19 mouse cellular contexts compared by ENCODE assay signal in genomic region chr4:135847581-135847980, GRCm38 (mm10). TPM values are rescaled to one million over a fixed set of nuclear protein-coding genes. Genes with fewer than 3 reads are reported as not detected.
DNase-seq lines count a peak whose midpoint lies in the region; ATAC-seq and TF ChIP-seq lines count a peak whose summit lies in the region.
"Had no signal": no experiment of that assay in that cellular context is flagged by ENCODE, and none has a peak within 500 bp of the region (broad histone marks: within the 10 kb centered on the region; RNA-seq: fewer than 3 reads in every experiment).

No protein-coding gene starts in this region.

- H3K4me2 ChIP-seq in stomach, embryonic 16.5 days (ENCODE audit: low read depth, low read length) = no peak overlapping the region
- H3K4me2 ChIP-seq in stomach, postnatal 0 days (replicated peaks; ENCODE audit: low read depth) = no peak overlapping the region
- no peak overlapping the region for H3K4me2 ChIP-seq in heart, embryonic 14.5 days (ENCODE audit: low read length)
- H3K4me2 ChIP-seq in forebrain, embryonic 16.5 days (ENCODE audit: low read length) = no peak overlapping the region
- H3K4me2 ChIP-seq: liver, embryonic 11.5 days; lung, embryonic 14.5 days had no signal

- no peak overlapping the region for H3K27ac ChIP-seq in stomach, embryonic 16.5 days (ENCODE audit: low read length)
- no peak overlapping the region for H3K27ac ChIP-seq in stomach, postnatal 0 days (replicated peaks)
- H3K27ac ChIP-seq in heart, embryonic 14.5 days (replicated peaks in 1 of 2; ENCODE audit: control insufficient read depth in 1 of 2, insufficient read depth in 1 of 2, low read depth in 2 of 2, low read length in 2 of 2) = 0 out of 4 replicates have a peak overlapping the region, but pooled peaks of 1 of the 2 experiments have one; percentile 14
- no peak overlapping the region for H3K27ac ChIP-seq in forebrain, embryonic 16.5 days (ENCODE audit: low read length)
- H3K27ac ChIP-seq: hindbrain, postnatal 0 days; kidney, postnatal 0 days had no signal

- H3K4me3 ChIP-seq in stomach, embryonic 16.5 days (replicated peaks; ENCODE audit: low read length) = no peak overlapping the region
- H3K4me3 ChIP-seq in stomach, postnatal 0 days (ENCODE audit: low read depth, low read length) = no peak overlapping the region
- H3K4me3 ChIP-seq in heart, embryonic 14.5 days (ENCODE audit: control insufficient read depth in 1 of 2, insufficient read depth in 1 of 2, low read depth in 1 of 2, low read length in 2 of 2) = no peak overlapping the region
- H3K4me3 ChIP-seq in forebrain, embryonic 16.5 days (replicated peaks; ENCODE audit: low read length) = no peak overlapping the region
- H3K4me3 ChIP-seq: erythroblast, embryonic 14.5 days had no signal

- ATAC-seq in stomach, embryonic 16.5 days (ENCODE audit: insufficient read depth, low FRiP score) = no peak
- ATAC-seq in stomach, postnatal 0 days (ENCODE audit: low FRiP score, low TSS enrichment) = no peak
- no peak for ATAC-seq in heart, embryonic 14.5 days (ENCODE audit: insufficient number of reproducible peaks, insufficient read depth, low FRiP score, low read depth)
- no peak for ATAC-seq in forebrain, embryonic 16.5 days
- ATAC-seq: hindbrain, postnatal 0 days had no signal

- no peak for TF ChIP-seq CTCF in stomach, postnatal 0 days (IDR thresholded peaks at IDR 0.05; ENCODE audit: low read depth)

- peaks cover 6% of the 10 kb centered on the region; the same call in 1 of the 2 replicates for H3K4me1 ChIP-seq in stomach, embryonic 16.5 days (ENCODE audit: control insufficient read depth, insufficient read depth, low read length)
- no peaks in the 10 kb centered on the region for H3K4me1 ChIP-seq in stomach, postnatal 0 days (replicated peaks; ENCODE audit: control insufficient read depth, insufficient read depth)
- peaks cover 4 to 16% of the 10 kb centered on the region in 2 experiments for H3K4me1 ChIP-seq in heart, embryonic 14.5 days (ENCODE audit: control insufficient read depth in 2 of 2, insufficient read depth in 2 of 2, low read length in 2 of 2)
- H3K4me1 ChIP-seq in forebrain, embryonic 16.5 days (replicated peaks; ENCODE audit: control insufficient read depth, insufficient read depth, low read length) = peaks cover 17% of the 10 kb centered on the region

- H3K27me3 ChIP-seq in stomach, embryonic 16.5 days (ENCODE audit: control insufficient read depth, insufficient read depth, low read length) = no peaks in the 10 kb centered on the region
- no peaks in the 10 kb centered on the region for H3K27me3 ChIP-seq in stomach, postnatal 0 days (ENCODE audit: control insufficient read depth, insufficient read depth, low read length)
- no peaks in the 10 kb centered on the region for H3K27me3 ChIP-seq in heart, embryonic 14.5 days (ENCODE audit: control insufficient read depth, insufficient read depth, low read length)
- H3K27me3 ChIP-seq in forebrain, embryonic 16.5 days (replicated peaks; ENCODE audit: control insufficient read depth, insufficient read depth, low read length) = no peaks in the 10 kb centered on the region

- 54% methylated on average over 5 of the region's 5 CpGs for WGBS in stomach, embryonic 16.5 days
- 50% methylated on average over 5 of the region's 5 CpGs for WGBS in stomach, postnatal 0 days
- WGBS in heart, embryonic 14.5 days = 17% methylated on average over 5 of the region's 5 CpGs
- 61% methylated on average over 5 of the region's 5 CpGs for WGBS in forebrain, embryonic 16.5 days

- no peaks in the 10 kb centered on the region for H3K36me3 ChIP-seq in stomach, embryonic 16.5 days (ENCODE audit: control insufficient read depth, insufficient read depth, low read length)
- H3K36me3 ChIP-seq in stomach, postnatal 0 days (ENCODE audit: control insufficient read depth, insufficient read depth, low read length) = no peaks in the 10 kb centered on the region
- no peaks in the 10 kb centered on the region for H3K36me3 ChIP-seq in heart, embryonic 14.5 days (ENCODE audit: control insufficient read depth, insufficient read depth, low read length)
- H3K36me3 ChIP-seq in forebrain, embryonic 16.5 days (ENCODE audit: control insufficient read depth, insufficient read depth) = no peaks in the 10 kb centered on the region

- 0 out of 2 replicates have a peak, but pooled peaks cover 5% of the 10 kb centered on the region for H3K9me3 ChIP-seq in stomach, embryonic 16.5 days (replicated peaks; ENCODE audit: control insufficient read depth, low read length)
- H3K9me3 ChIP-seq in stomach, postnatal 0 days (ENCODE audit: control insufficient read depth, low read length) = no peaks in the 10 kb centered on the region
- H3K9me3 ChIP-seq in heart, embryonic 14.5 days (ENCODE audit: control insufficient read depth, low read length) = 0 out of 2 replicates have a peak, but pooled peaks cover 3% of the 10 kb centered on the region
- no peaks in the 10 kb centered on the region for H3K9me3 ChIP-seq in forebrain, embryonic 16.5 days (ENCODE audit: control insufficient read depth, low read length)

- TF ChIP-seq EP300 in stomach, postnatal 0 days (optimal IDR thresholded peaks at IDR 0.05) = no peak

- peak overlapping the region; percentile 50 for H3K9ac ChIP-seq in stomach, embryonic 16.5 days (ENCODE audit: low read length)
- H3K9ac ChIP-seq in stomach, postnatal 0 days (ENCODE audit: low read length) = no peak overlapping the region
- peak overlapping the region; percentile 36; the same call in 1 of the 2 replicates for H3K9ac ChIP-seq in heart, embryonic 14.5 days (ENCODE audit: low read length)
- H3K9ac ChIP-seq in forebrain, embryonic 16.5 days (replicated peaks; ENCODE audit: low read depth, low read length) = no peak overlapping the region
- H3K9ac ChIP-seq: lung, embryonic 14.5 days had no signal

- DNase-seq in gastrocnemius, postnatal 25 days = peak; percentile 42
- no peak for DNase-seq in gastrocnemius, postnatal 10 days
- no peak for DNase-seq in stomach, postnatal 0 days (ENCODE audit: low spot score)
- peak; percentile 71 for DNase-seq in testis, postnatal 14 days (ENCODE audit: low spot score)
- no peak for DNase-seq in frontal cortex, adult 2 months (ENCODE audit: extremely low spot score in 1 of 2, low spot score in 1 of 2)
- DNase-seq: cerebellum, adult 11 months; cerebellum, postnatal 25 days; layer of hippocampus, adult 9-11 months; lung, embryonic 14.5 days; midbrain, embryonic 14.5 days; right cerebral cortex, postnatal 14 days; thymus, adult 2 months had no signal

RNA-seq across cellular contexts. Expression of gene Srsf10, which starts 8.0 kb away (rescaled TPM):
- total RNA-seq in gastrocnemius, postnatal 25 days (2021) = 10 to 100 TPM; 22.6 to 25.2 TPM
- 10 to 100 TPM; 47.2 to 59.0 TPM for total RNA-seq in gastrocnemius, postnatal 10 days (2021)
- 192 and 199 TPM in 2 replicates for polyA plus RNA-seq in stomach, embryonic 16.5 days (2015; fragmentation: Nextera tagmentation; extraction: Ambion mirVana)
- 83.7 and 88.1 TPM in 2 replicates for polyA plus RNA-seq in stomach, postnatal 0 days (2015; fragmentation: Nextera tagmentation; extraction: Ambion mirVana)
- 144 and 147 TPM in 2 replicates for polyA plus RNA-seq in heart, embryonic 14.5 days (2014; fragmentation: Nextera tagmentation; extraction: Ambion mirVana)
- polyA plus RNA-seq in frontal cortex, adult 2 months (2012; rRNA removed) = 68.2 and 68.5 TPM in 2 replicates
- polyA plus RNA-seq in forebrain, embryonic 16.5 days (2015; fragmentation: Nextera tagmentation; extraction: Ambion mirVana) = 253 and 294 TPM in 2 replicates

RNA-seq across cellular contexts. Expression of gene Pnrc2, which starts 26.1 kb away (rescaled TPM):
- total RNA-seq in gastrocnemius, postnatal 25 days (2021) = 10 to 100 TPM; 25.7 to 36.4 TPM
- 10 to 100 TPM; 59.0 to 71.8 TPM for total RNA-seq in gastrocnemius, postnatal 10 days (2021)
- polyA plus RNA-seq in stomach, embryonic 16.5 days (2015; fragmentation: Nextera tagmentation; extraction: Ambion mirVana) = 168 and 169 TPM in 2 replicates
- polyA plus RNA-seq in stomach, postnatal 0 days (2015; fragmentation: Nextera tagmentation; extraction: Ambion mirVana) = 101 TPM in 2 replicates
- polyA plus RNA-seq in heart, embryonic 14.5 days (2014; fragmentation: Nextera tagmentation; extraction: Ambion mirVana) = 133 and 137 TPM in 2 replicates
- polyA plus RNA-seq in frontal cortex, adult 2 months (2012; rRNA removed) = 63.1 and 68.6 TPM in 2 replicates
- 120 and 140 TPM in 2 replicates for polyA plus RNA-seq in forebrain, embryonic 16.5 days (2015; fragmentation: Nextera tagmentation; extraction: Ambion mirVana)

RNA-seq across cellular contexts. Expression of gene Cnr2, which starts 47.6 kb away (rescaled TPM):
- total RNA-seq in gastrocnemius, postnatal 25 days (2021) = under 1 TPM; 0.08 to 0.10 TPM
- total RNA-seq in gastrocnemius, postnatal 10 days (2021) = under 1 TPM; 0.75 to 0.95 TPM
- polyA plus RNA-seq in stomach, embryonic 16.5 days (2015; fragmentation: Nextera tagmentation; extraction: Ambion mirVana) = 0.59 and 0.90 TPM in 2 replicates
- 0.10 and 0.11 TPM in 2 replicates for polyA plus RNA-seq in stomach, postnatal 0 days (2015; fragmentation: Nextera tagmentation; extraction: Ambion mirVana)
- 0.36 and 0.38 TPM in 2 replicates for polyA plus RNA-seq in heart, embryonic 14.5 days (2014; fragmentation: Nextera tagmentation; extraction: Ambion mirVana)
- 0.11 and 0.14 TPM in 2 replicates for polyA plus RNA-seq in frontal cortex, adult 2 months (2012; rRNA removed)
- 0.12 TPM in 1 of 2 replicates, not detected in the other for polyA plus RNA-seq in forebrain, embryonic 16.5 days (2015; fragmentation: Nextera tagmentation; extraction: Ambion mirVana)
- polyA plus RNA-seq: erythroblast, embryonic 14.5 days had no signal

Comparison
In these comparisons a context has a peak if more than half of its experiments do, and no peak if none do; other contexts are left out.
1. DNase-seq: peak in gastrocnemius, postnatal 25 days (single experiment) and testis, postnatal 14 days (single experiment); none in gastrocnemius, postnatal 10 days (single experiment), stomach, postnatal 0 days (single experiment) and frontal cortex, adult 2 months (0 of 2).
2. H3K9ac ChIP-seq: peak in stomach, embryonic 16.5 days (single experiment) and heart, embryonic 14.5 days (single experiment); none in stomach, postnatal 0 days (single experiment) and forebrain, embryonic 16.5 days (single experiment).